Mouse (Mus musculus) embryonic fibroblast, embryonic 13.5 days (primary cell): ENCODE results near the gene Kif13a.

Experiments
- CTCF ChIP-seq: IDR thresholded peaks from 2 replicates; pipeline ENCODE4 v1.5.1; 2011; ENCODE audit warnings: mild to moderate bottlenecking, control low read depth, low read length, moderate library complexity, borderline replicate concordance; ENCODE audit not compliant: insufficient read depth
- POLR2A ChIP-seq: IDR thresholded peaks from 2 replicates; pipeline ENCODE4 v1.6.1; 2011; ENCODE audit warnings: low read depth, mild to moderate bottlenecking, control low read depth, low read length, moderate library complexity

- TF ChIP-seq CTCF (no peak), POLR2A (no peak)
Observed at GRCm38 (mm10) chr13:46948027-46948426, 18.4 kb upstream of the Kif13a start.
